Mouse (Mus musculus): ENCODE measurements around the gene Fgf10. TPM values are rescaled to one million over a fixed set of nuclear protein-coding genes. Genes with fewer than 3 reads are reported as not detected.

Gene Fgf10
- polyA plus RNA-seq, 1 experiment from 2014 or later = 6.9 TPM

DNA sequence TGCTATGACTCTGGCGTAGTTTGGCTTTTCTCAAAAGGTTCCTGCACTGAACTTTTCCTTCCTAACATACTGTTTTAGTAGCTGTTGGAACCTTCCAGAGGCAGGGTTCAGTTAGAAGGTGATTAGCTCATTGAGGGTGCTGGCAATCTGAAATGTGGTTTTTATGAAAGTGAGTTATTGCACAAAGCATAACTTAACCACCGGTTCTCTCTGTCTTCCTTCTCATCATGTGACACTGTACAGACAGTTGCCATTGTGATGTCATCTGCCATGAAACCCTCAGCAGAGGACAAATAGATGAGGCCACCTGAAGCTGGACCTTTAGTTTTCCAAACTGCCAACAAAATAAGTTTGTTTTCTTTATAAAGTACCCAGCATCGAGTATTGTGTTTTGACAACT lies 7.9 kb upstream of the Fgf10 start:
- no peaks in the 10 kb centered on the region for H3K4me1 ChIP-seq (ENCODE audit: control insufficient read depth, insufficient read depth, low read length)
- no peak overlapping the region for H3K9ac ChIP-seq (ENCODE audit: low read length)
- no peaks in the 10 kb centered on the region for H3K9me3 ChIP-seq (replicated peaks; ENCODE audit: control insufficient read depth, low read length)
- no peaks in the 10 kb centered on the region for H3K36me3 ChIP-seq (ENCODE audit: control insufficient read depth, insufficient read depth, low read length)
- H3K27ac ChIP-seq (ENCODE audit: low read length) = no peak overlapping the region
- no peak overlapping the region for H3K4me3 ChIP-seq (replicated peaks; ENCODE audit: low read length)
- 69% methylated on average over 3 of the region's 3 CpGs for WGBS
- H3K27me3 ChIP-seq (ENCODE audit: control insufficient read depth, insufficient read depth, low read length) = no peaks in the 10 kb centered on the region
- ATAC-seq (ENCODE audit: insufficient read depth, low FRiP score) = no peak
- H3K4me2 ChIP-seq (ENCODE audit: low read depth, low read length) = no peak overlapping the region

DNA sequence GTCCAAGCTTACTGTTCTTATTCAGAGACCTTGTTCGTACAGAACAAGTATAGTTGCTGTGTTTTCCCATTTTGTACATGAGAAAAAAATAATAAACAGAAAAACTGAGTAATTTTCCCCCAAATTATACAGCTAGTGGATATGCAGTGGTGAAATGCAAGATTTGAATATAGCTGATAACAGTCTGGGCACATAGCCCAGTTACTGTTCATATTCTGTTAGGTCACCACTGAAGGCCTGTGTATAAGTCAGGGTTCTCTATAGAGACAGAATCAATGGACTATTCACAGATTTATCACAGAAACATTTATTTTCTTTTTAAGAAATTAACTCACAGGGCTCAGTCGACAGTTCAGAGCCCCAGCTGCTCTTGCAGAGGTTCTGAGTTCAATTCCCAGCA lies 4.7 kb upstream of the Fgf10 start:
- Histone ChIP-seq H3K4me3 (replicated peaks; ENCODE audit: low read length) (no peak overlapping the region), H3K9ac (ENCODE audit: low read length) (no peak overlapping the region), H3K9me3 (replicated peaks; ENCODE audit: control insufficient read depth, low read length) (no peaks in the 10 kb centered on the region), H3K27me3 (ENCODE audit: control insufficient read depth, insufficient read depth, low read length) (no peaks in the 10 kb centered on the region), H3K27ac (ENCODE audit: low read length) (no peak overlapping the region), H3K4me2 (ENCODE audit: low read depth, low read length) (no peak overlapping the region), H3K36me3 (ENCODE audit: control insufficient read depth, insufficient read depth, low read length) (no peaks in the 10 kb centered on the region), H3K4me1 (ENCODE audit: control insufficient read depth, insufficient read depth, low read length) (no peaks in the 10 kb centered on the region)
- 76% methylated on average over 2 of the region's 2 CpGs for WGBS
- ATAC-seq (ENCODE audit: insufficient read depth, low FRiP score) = no peak

DNA sequence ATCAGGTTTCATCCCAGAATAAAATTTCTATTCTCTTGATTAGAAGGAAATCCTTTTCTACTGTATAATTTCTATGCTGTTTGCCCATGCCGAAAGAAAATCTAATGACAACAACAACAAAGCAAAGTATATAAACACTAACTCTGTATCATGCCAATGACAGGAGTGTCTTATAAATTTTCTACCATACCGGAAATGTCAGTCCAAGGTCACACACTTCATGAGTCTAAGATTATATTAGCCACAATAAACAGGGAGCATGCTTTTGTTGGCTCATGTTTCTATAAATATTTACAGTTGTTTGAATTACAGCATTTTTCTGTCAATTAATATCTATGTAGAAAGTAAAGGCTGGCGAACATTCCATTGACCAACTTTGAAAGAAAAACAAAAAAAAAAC lies 9.6 kb downstream of the Fgf10 start:
- H3K4me1 ChIP-seq (ENCODE audit: control insufficient read depth, insufficient read depth, low read length) = no peaks in the 10 kb centered on the region
- ATAC-seq (ENCODE audit: insufficient read depth, low FRiP score) = no peak
- no peak overlapping the region for H3K4me2 ChIP-seq (ENCODE audit: low read depth, low read length)
- no peak overlapping the region for H3K9ac ChIP-seq (ENCODE audit: low read length)
- H3K4me3 ChIP-seq (replicated peaks; ENCODE audit: low read length) = no peak overlapping the region
- H3K27ac ChIP-seq (ENCODE audit: low read length) = no peak overlapping the region
- H3K9me3 ChIP-seq (replicated peaks; ENCODE audit: control insufficient read depth, low read length) = no peaks in the 10 kb centered on the region
- no peaks in the 10 kb centered on the region for H3K36me3 ChIP-seq (ENCODE audit: control insufficient read depth, insufficient read depth, low read length)
- 67% methylated on average over 3 of the region's 3 CpGs for WGBS
- H3K27me3 ChIP-seq (ENCODE audit: control insufficient read depth, insufficient read depth, low read length) = no peaks in the 10 kb centered on the region

DNA sequence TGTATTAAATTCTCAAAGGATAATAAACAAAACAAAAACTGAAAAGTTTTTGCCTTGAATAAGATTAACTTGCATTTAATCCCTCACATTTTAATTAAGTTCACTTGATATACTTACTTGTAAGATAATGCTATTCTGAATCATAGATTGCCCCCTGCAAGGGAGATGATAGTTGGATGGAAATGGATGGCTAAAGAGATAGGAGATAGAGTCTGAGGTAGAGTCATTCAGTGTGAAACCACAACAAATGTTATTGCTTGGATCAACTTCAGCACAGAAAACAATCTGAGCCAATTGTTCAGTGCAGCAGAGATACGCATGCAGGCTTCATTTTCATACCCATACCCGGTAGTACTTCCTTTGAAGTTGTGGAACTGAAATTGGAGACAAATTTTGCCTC lies 23.5 kb downstream of the Fgf10 start:
- WGBS = 91% methylated on average over 2 of the region's 2 CpGs
- no peak for ATAC-seq (ENCODE audit: insufficient read depth, low FRiP score)
- Histone ChIP-seq H3K27ac (ENCODE audit: low read length) (no peak overlapping the region), H3K4me2 (ENCODE audit: low read depth, low read length) (no peak overlapping the region), H3K27me3 (ENCODE audit: control insufficient read depth, insufficient read depth, low read length) (no peaks in the 10 kb centered on the region), H3K4me1 (ENCODE audit: control insufficient read depth, insufficient read depth, low read length) (no peaks in the 10 kb centered on the region), H3K4me3 (replicated peaks; ENCODE audit: low read length) (no peak overlapping the region), H3K9ac (ENCODE audit: low read length) (no peak overlapping the region), H3K36me3 (ENCODE audit: control insufficient read depth, insufficient read depth, low read length) (no peaks in the 10 kb centered on the region), H3K9me3 (replicated peaks; ENCODE audit: control insufficient read depth, low read length) (no peaks in the 10 kb centered on the region)

DNA sequence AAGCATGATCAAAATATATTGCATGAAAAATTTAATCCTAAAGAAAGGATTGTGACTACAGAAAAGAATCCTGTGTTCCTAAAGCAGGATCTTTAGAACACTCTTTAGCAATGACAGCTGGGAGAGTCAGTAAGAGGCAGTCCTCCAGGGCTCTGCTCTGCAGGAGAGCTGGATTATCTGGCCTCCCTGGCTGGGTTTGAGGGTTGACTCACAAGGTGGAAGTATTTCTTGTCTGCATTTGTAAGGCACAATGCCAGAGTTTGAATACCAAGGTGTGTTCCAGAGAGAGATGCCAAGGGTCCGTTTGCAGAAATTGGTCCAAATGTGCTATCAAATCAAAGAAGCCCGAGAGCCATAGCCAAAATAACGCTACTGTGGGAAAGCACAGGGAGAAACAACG lies 25.5 kb downstream of the Fgf10 start:
- Histone ChIP-seq H3K36me3 (ENCODE audit: control insufficient read depth, insufficient read depth, low read length) (no peaks in the 10 kb centered on the region), H3K4me1 (ENCODE audit: control insufficient read depth, insufficient read depth, low read length) (no peaks in the 10 kb centered on the region), H3K27me3 (ENCODE audit: control insufficient read depth, insufficient read depth, low read length) (no peaks in the 10 kb centered on the region), H3K9ac (ENCODE audit: low read length) (no peak overlapping the region), H3K4me3 (replicated peaks; ENCODE audit: low read length) (no peak overlapping the region), H3K9me3 (replicated peaks; ENCODE audit: control insufficient read depth, low read length) (no peaks in the 10 kb centered on the region), H3K4me2 (ENCODE audit: low read depth, low read length) (no peak overlapping the region), H3K27ac (ENCODE audit: low read length) (no peak overlapping the region)
- 21% methylated on average over 4 of the region's 4 CpGs for WGBS
- ATAC-seq (ENCODE audit: insufficient read depth, low FRiP score) = no peak

DNA sequence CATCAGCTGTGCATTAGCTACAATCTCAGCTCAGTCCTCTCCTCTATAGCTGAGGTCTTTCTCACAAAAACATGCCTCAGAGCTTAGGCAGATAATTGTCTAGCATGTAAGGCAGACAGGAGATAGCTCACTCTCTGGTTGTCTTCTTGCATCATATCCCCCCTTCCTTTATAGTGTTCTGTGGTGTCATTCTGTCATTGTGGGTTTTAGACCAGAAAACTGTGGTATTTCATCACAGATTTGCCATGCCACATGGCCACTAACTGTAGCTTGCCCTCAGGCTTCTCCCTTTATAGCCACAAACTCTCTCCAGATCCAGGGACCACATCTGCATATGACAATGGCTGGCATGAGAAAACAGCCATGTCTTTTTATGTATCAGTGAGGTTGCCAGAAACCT lies 34.1 kb downstream of the Fgf10 start:
- no peak for ATAC-seq (ENCODE audit: insufficient read depth, low FRiP score)
- Histone ChIP-seq H3K4me1 (ENCODE audit: control insufficient read depth, insufficient read depth, low read length) (no peaks in the 10 kb centered on the region), H3K9ac (ENCODE audit: low read length) (no peak overlapping the region), H3K36me3 (ENCODE audit: control insufficient read depth, insufficient read depth, low read length) (no peaks in the 10 kb centered on the region), H3K27me3 (ENCODE audit: control insufficient read depth, insufficient read depth, low read length) (no peaks in the 10 kb centered on the region), H3K27ac (ENCODE audit: low read length) (no peak overlapping the region), H3K9me3 (replicated peaks; ENCODE audit: control insufficient read depth, low read length) (no peaks in the 10 kb centered on the region), H3K4me2 (ENCODE audit: low read depth, low read length) (no peak overlapping the region), H3K4me3 (replicated peaks; ENCODE audit: low read length) (no peak overlapping the region)

DNA sequence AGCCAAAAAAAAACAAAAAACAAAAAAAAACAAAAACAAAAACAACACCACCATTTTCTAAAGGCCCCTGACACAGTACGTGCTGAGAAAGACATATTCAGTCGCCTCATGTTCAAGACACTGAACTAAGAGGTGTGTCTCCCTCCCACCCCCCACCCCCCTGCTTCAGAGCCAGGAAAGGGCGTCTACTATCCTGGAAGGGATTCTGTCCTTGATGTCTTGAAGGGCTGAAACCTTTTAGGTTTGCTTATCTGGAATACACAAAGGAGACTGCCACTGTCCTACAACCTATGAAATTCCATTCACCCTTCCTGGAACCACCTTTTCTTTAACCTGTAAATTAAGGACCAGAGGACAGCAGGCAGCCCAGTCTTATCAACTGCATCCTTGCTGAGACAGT lies 36.1 kb downstream of the Fgf10 start:
- Histone ChIP-seq H3K4me3 (replicated peaks; ENCODE audit: low read length) (no peak overlapping the region), H3K27me3 (ENCODE audit: control insufficient read depth, insufficient read depth, low read length) (no peaks in the 10 kb centered on the region), H3K36me3 (ENCODE audit: control insufficient read depth, insufficient read depth, low read length) (no peaks in the 10 kb centered on the region), H3K4me1 (ENCODE audit: control insufficient read depth, insufficient read depth, low read length) (no peaks in the 10 kb centered on the region), H3K4me2 (ENCODE audit: low read depth, low read length) (no peak overlapping the region), H3K9me3 (replicated peaks; ENCODE audit: control insufficient read depth, low read length) (no peaks in the 10 kb centered on the region), H3K27ac (ENCODE audit: low read length) (no peak overlapping the region), H3K9ac (ENCODE audit: low read length) (no peak overlapping the region)
- 84% methylated on average over 3 of the region's 3 CpGs for whole genome bisulfite sequencing
- no peak for ATAC-seq (ENCODE audit: insufficient read depth, low FRiP score)

DNA sequence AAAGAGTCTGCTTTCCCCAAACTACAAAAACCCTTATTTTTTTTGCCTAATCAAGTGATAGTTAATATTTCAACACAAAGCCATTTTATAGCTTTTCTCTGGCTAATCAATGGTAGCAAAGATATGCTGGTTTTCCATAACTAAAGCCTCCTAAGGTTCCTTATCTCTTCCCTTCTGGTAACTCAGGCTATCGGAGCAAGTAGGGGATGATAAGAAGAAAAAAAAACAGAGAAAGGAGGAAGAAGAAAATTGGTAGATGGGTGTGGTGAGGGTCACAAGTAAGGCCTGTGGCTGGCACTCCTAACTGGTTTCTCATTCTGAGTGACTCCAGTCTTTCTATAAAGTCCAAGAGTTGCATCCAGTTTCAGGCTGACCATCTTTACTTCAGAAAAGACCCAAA lies 40.3 kb downstream of the Fgf10 start:
- Histone ChIP-seq H3K4me2 (ENCODE audit: low read depth, low read length) (no peak overlapping the region), H3K4me1 (ENCODE audit: control insufficient read depth, insufficient read depth, low read length) (no peaks in the 10 kb centered on the region)
- 64% methylated on average over 1 of the region's 1 CpGs for WGBS

DNA sequence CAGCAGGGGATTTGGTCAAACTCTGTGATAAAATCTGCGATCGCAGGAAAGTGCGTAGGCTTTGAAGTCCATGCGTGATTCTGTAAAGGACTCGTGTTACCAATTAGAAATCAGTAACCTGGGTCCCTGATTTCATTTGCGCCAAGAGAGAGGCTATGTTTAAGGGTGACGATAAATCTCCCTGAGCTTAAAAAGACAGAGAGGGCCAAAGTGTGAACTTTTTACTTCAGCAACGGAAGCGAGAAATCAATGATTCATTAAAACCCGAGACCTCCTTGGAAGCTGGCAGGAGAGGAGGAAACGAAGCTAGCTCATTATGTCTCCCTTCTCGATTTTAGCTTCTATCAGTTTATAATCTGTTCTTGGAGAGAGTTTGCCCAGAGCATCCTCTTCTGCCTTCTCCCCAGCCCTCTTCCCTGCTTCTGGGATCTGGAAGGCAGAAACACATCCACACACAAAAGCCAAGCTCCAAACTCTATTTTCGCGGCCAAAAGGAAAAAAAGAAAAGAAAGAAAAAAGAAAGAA lies 44.1 kb downstream of the Fgf10 start:
- H3K27ac ChIP-seq (ENCODE audit: low read length) = 0 out of 2 replicates have a peak overlapping the region, but pooled peaks have one; percentile 12

More for the DNA sequence above, 40.3 kb downstream of the Fgf10 start:
- H3K27me3 ChIP-seq (ENCODE audit: control insufficient read depth, insufficient read depth, low read length) = no peaks in the 10 kb centered on the region
- no peak overlapping the region for H3K4me3 ChIP-seq (replicated peaks; ENCODE audit: low read length)
- H3K36me3 ChIP-seq (ENCODE audit: control insufficient read depth, insufficient read depth, low read length) = no peaks in the 10 kb centered on the region
- H3K9me3 ChIP-seq (replicated peaks; ENCODE audit: control insufficient read depth, low read length) = no peaks in the 10 kb centered on the region
- no peak overlapping the region for H3K27ac ChIP-seq (ENCODE audit: low read length)
- H3K9ac ChIP-seq (ENCODE audit: low read length) = no peak overlapping the region
- ATAC-seq (ENCODE audit: insufficient read depth, low FRiP score) = no peak

More for the DNA sequence above, 44.1 kb downstream of the Fgf10 start:
- peak overlapping the region; percentile 69 for H3K9ac ChIP-seq (ENCODE audit: low read length)
- WGBS = 1% methylated on average over 14 of the region's 14 CpGs
- peak overlapping the region; percentile 50 for H3K4me3 ChIP-seq (replicated peaks; ENCODE audit: low read length)
- no peaks in the 10 kb centered on the region for H3K36me3 ChIP-seq (ENCODE audit: control insufficient read depth, insufficient read depth, low read length)
- ATAC-seq (ENCODE audit: insufficient read depth, low FRiP score) = no peak
- no peaks in the 10 kb centered on the region for H3K27me3 ChIP-seq (ENCODE audit: control insufficient read depth, insufficient read depth, low read length)
- H3K9me3 ChIP-seq (replicated peaks; ENCODE audit: control insufficient read depth, low read length) = no peaks in the 10 kb centered on the region
- no peaks in the 10 kb centered on the region for H3K4me1 ChIP-seq (ENCODE audit: control insufficient read depth, insufficient read depth, low read length)
- H3K4me2 ChIP-seq (ENCODE audit: low read depth, low read length) = peak overlapping the region; percentile 81

All from stomach, embryonic 16.5 days (tissue).